Mouse (Mus musculus) limb, embryonic 14.5 days (tissue): ENCODE data around the gene Isg20l2. TPM values are rescaled to one million over a fixed set of nuclear protein-coding genes. Genes with fewer than 3 reads are reported as not detected.

Experiments
- ATAC-seq: fragments of 200-750 bp; cut with Nextera tagmentation; 2 replicates; pipeline ENCODE4 v1.8.0; 2017; ENCODE audit warnings: low read depth, moderate number of reproducible peaks, moderate TSS enrichment; ENCODE audit not compliant: low FRiP score
- DNase-seq: peaks from one replicate; pipeline ENCODE4 v3.0.0-alpha.2; 2015; ENCODE audit warnings: low spot score
- H3K27ac ChIP-seq: fragments of 300-500 bp; sonication (generic); replicated peaks from 2 replicates; pipeline ENCODE4 v1.5.1; 2014; ENCODE audit warnings: low read depth, mild to moderate bottlenecking, low read length, moderate library complexity, mixed read lengths
- H3K27me3 ChIP-seq: fragments of 300-500 bp; sonication (generic); 2 replicates; pipeline ENCODE4 v1.6.1; 2014; ENCODE audit warnings: low read length, mixed read lengths; ENCODE audit not compliant: control insufficient read depth, insufficient read depth
- H3K36me3 ChIP-seq: fragments of 300-500 bp; sonication (generic); 2 replicates; pipeline ENCODE4 v1.6.1; 2014; ENCODE audit warnings: mild to moderate bottlenecking, low read length, moderate library complexity, mixed read lengths; ENCODE audit not compliant: control insufficient read depth, insufficient read depth
- H3K4me1 ChIP-seq: fragments of 300-500 bp; sonication (generic); 2 replicates; pipeline ENCODE4 v1.6.1; 2014; ENCODE audit warnings: antibody characterized with exemption, low read length, mixed read lengths; ENCODE audit not compliant: control insufficient read depth, insufficient read depth
- H3K4me2 ChIP-seq: fragments of 300-500 bp; sonication (generic); replicated peaks from 2 replicates; pipeline ENCODE4 v1.6.1; 2014; ENCODE audit warnings: low read depth, mild to moderate bottlenecking, low read length, moderate library complexity; ENCODE audit not compliant: severe bottlenecking
- H3K4me3 ChIP-seq: fragments of 300-500 bp; sonication (generic); replicated peaks from 2 replicates; pipeline ENCODE4 v1.5.1; 2014; ENCODE audit warnings: low read length
- H3K9ac ChIP-seq: fragments of 300-500 bp; sonication (generic); 2 replicates; pipeline ENCODE4 v1.6.1; 2014; ENCODE audit warnings: mild to moderate bottlenecking, low read depth, low read length, moderate library complexity; ENCODE audit not compliant: severe bottlenecking
- H3K9me3 ChIP-seq: fragments of 300-500 bp; sonication (generic); 2 replicates; pipeline ENCODE4 v1.6.1; 2016; ENCODE audit warnings: low read length; ENCODE audit not compliant: control insufficient read depth
- POLR2A ChIP-seq: fragments of 200-500 bp; IDR thresholded peaks from 2 replicates; pipeline ENCODE4 v1.8.0; 2012; ENCODE audit warnings: inconsistent platforms, mild to moderate bottlenecking, moderate library complexity, borderline replicate concordance; ENCODE audit not compliant: insufficient read depth, insufficient read length; ENCODE audit errors: extremely low read depth
- WGBS: fragments of 180-500 bp; shearing (Covaris S2); extraction: QIAGEN DNeasy Blood & Tissue Kit; methylation state at CpG from one replicate; pipeline ENCODE4 v1.1.7; 2014; 5-methylcytosine and 5-hydroxymethylcytosine counted together
- polyA plus RNA-seq, 2 experiments: library from polyadenylated mRNA; depleted of rRNA in 1 of 2; stranded (reverse) in 1 of 2; unstranded in 1 of 2; fragments of >200 nt; fragmentation: Nextera tagmentation in 1 of 2; extraction: Ambion mirVana in 1 of 2; gene quantifications; 2 replicates each; pipeline versions ENCODE4 v1.2.1 to v1.2.3; 2012 to 2014

Isg20l2 gene
- polyA plus RNA-seq, 2 experiments, result 26.7 to 39.7 TPM

- 11% methylated on average over 4 of the region's 5 CpGs for WGBS
- peaks cover 42% of the 10 kb centered on the region for H3K4me1 ChIP-seq
- no peaks in the 10 kb centered on the region for H3K9me3 ChIP-seq
- ATAC-seq (peak; percentile 58), DNase-seq (peak; percentile 78)
- H3K27me3 ChIP-seq, result no peaks in the 10 kb centered on the region
- peaks cover 31% of the 10 kb centered on the region for H3K36me3 ChIP-seq
- H3K27ac ChIP-seq, result peak overlapping the region; percentile 72
- TF ChIP-seq POLR2A, result no peak
- peak overlapping the region; percentile 57 for H3K4me3 ChIP-seq
- H3K9ac ChIP-seq, result peak overlapping the region; percentile 44; the same call in 1 of the 2 replicates
- peak overlapping the region; percentile 76 for H3K4me2 ChIP-seq
Measured at GRCm38 (mm10) chr3:87952440-87952839, 22.3 kb downstream of the Isg20l2 start.

GRCm38 (mm10) chr3:87958056-87958455 is 27.9 kb downstream of the Isg20l2 start:
- Histone ChIP-seq H3K27ac (peak overlapping the region; percentile 43; the same call in 1 of the 2 replicates), H3K4me2 (no peak overlapping the region), H3K9me3 (no peaks in the 10 kb centered on the region), H3K4me3 (no peak overlapping the region), H3K4me1 (peaks cover 29% of the 10 kb centered on the region), H3K9ac (no peak overlapping the region), H3K27me3 (no peaks in the 10 kb centered on the region), H3K36me3 (peaks cover 20% of the 10 kb centered on the region)
- no peak for TF ChIP-seq POLR2A
- no peak for ATAC-seq
- 14% methylated on average over 1 of the region's 1 CpGs for WGBS
- no peak for DNase-seq

GRCm38 (mm10) chr3:87958476-87958875 is 28.4 kb downstream of the Isg20l2 start:
- Histone ChIP-seq H3K9me3 (no peaks in the 10 kb centered on the region), H3K4me1 (peaks cover 29% of the 10 kb centered on the region), H3K36me3 (peaks cover 16% of the 10 kb centered on the region), H3K4me2 (no peak overlapping the region), H3K27me3 (no peaks in the 10 kb centered on the region), H3K9ac (no peak overlapping the region), H3K4me3 (no peak overlapping the region), H3K27ac (peak overlapping the region; percentile 43; the same call in 1 of the 2 replicates)
- DNase-seq (no peak), ATAC-seq (no peak)
- 34% methylated on average over 4 of the region's 4 CpGs for WGBS
- TF ChIP-seq POLR2A, result no peak

GRCm38 (mm10) chr3:87958967-87959366 is 28.9 kb downstream of the Isg20l2 start:
- Histone ChIP-seq H3K27me3 (no peaks in the 10 kb centered on the region), H3K9ac (no peak overlapping the region), H3K9me3 (no peaks in the 10 kb centered on the region), H3K4me1 (peaks cover 29% of the 10 kb centered on the region), H3K4me2 (no peak overlapping the region), H3K27ac (peak overlapping the region; percentile 92; the same call in 1 of the 2 replicates), H3K36me3 (peaks cover 11% of the 10 kb centered on the region), H3K4me3 (no peak overlapping the region)
- ATAC-seq (no peak), DNase-seq (no peak)
- WGBS, result 61% methylated on average over 1 of the region's 1 CpGs
- no peak for TF ChIP-seq POLR2A

- peak overlapping the region; percentile 92 for H3K27ac ChIP-seq
- 65% methylated on average over 7 of the region's 7 CpGs for WGBS
- ATAC-seq (no peak), DNase-seq (no peak)
- H3K4me2 ChIP-seq, result no peak overlapping the region
- no peaks in the 10 kb centered on the region for H3K9me3 ChIP-seq
- no peak for TF ChIP-seq POLR2A
- peaks cover 7% of the 10 kb centered on the region for H3K36me3 ChIP-seq
- H3K4me1 ChIP-seq, result peaks cover 29% of the 10 kb centered on the region
- H3K9ac ChIP-seq, result no peak overlapping the region
- H3K4me3 ChIP-seq, result no peak overlapping the region
- H3K27me3 ChIP-seq, result no peaks in the 10 kb centered on the region
Measured at GRCm38 (mm10) chr3:87959371-87959770, 29.3 kb downstream of the Isg20l2 start.

- no peak for TF ChIP-seq POLR2A
- DNase-seq (no peak), ATAC-seq (no peak)
- Histone ChIP-seq H3K27me3 (no peaks in the 10 kb centered on the region), H3K4me3 (peak overlapping the region; percentile 33), H3K4me2 (peak overlapping the region; percentile 47), H3K36me3 (no peaks in the 10 kb centered on the region), H3K27ac (peak overlapping the region; percentile 92), H3K9me3 (no peaks in the 10 kb centered on the region), H3K9ac (peak overlapping the region; percentile 51), H3K4me1 (peaks cover 29% of the 10 kb centered on the region)
- WGBS, result 10% methylated on average over 10 of the region's 10 CpGs
Measured at GRCm38 (mm10) chr3:87960191-87960585, 30.1 kb downstream of the Isg20l2 start.
